Mouse (Mus musculus) midbrain, embryonic 11.5 days (tissue): ENCODE measurements around the gene Sars2. TPM values are rescaled to one million over a fixed set of nuclear protein-coding genes. Genes with fewer than 3 reads are reported as not detected.
"Not testable (repeated sequence)": the region's sequence is repeated elsewhere in the genome, so short reads cannot be mapped to it uniquely, and the experiment has no call there.

Source experiments
- ATAC-seq: fragments of 200-750 bp; cut with Nextera tagmentation; 2 replicates; pipeline ENCODE4 v1.8.0; 2017; ENCODE audit warnings: moderate TSS enrichment, moderate library complexity; ENCODE audit not compliant: low FRiP score
- DNase-seq: peaks from one replicate; pipeline ENCODE4 v3.0.0; 2015; ENCODE audit warnings: low spot score; ENCODE audit errors: missing footprints
- H3K27ac ChIP-seq: fragments of 300-500 bp; sonication (generic); 2 replicates; pipeline ENCODE4 v1.5.1; 2014; ENCODE audit warnings: low read depth, low read length
- H3K27me3 ChIP-seq: fragments of 300-500 bp; sonication (generic); 2 replicates; pipeline ENCODE4 v1.6.1; 2014; ENCODE audit warnings: mild to moderate bottlenecking, low read length, moderate library complexity, mixed read lengths; ENCODE audit not compliant: control insufficient read depth, insufficient read depth
- H3K36me3 ChIP-seq: fragments of 300-500 bp; sonication (generic); 2 replicates; pipeline ENCODE4 v1.6.1; 2014; ENCODE audit warnings: mild to moderate bottlenecking, low read length, moderate library complexity, mixed read lengths; ENCODE audit not compliant: control insufficient read depth, insufficient read depth
- H3K4me1 ChIP-seq: fragments of 300-500 bp; sonication (generic); 2 replicates; pipeline ENCODE4 v1.6.1; 2014; ENCODE audit warnings: low read length; ENCODE audit not compliant: control insufficient read depth, insufficient read depth
- H3K4me2 ChIP-seq: fragments of 300-500 bp; sonication (generic); 2 replicates; pipeline ENCODE4 v1.6.1; 2014; ENCODE audit warnings: mild to moderate bottlenecking, moderate library complexity
- H3K4me3 ChIP-seq: fragments of 300-500 bp; sonication (generic); 2 replicates; pipeline ENCODE4 v1.5.1; 2014; ENCODE audit warnings: low read depth, low read length
- H3K9ac ChIP-seq: fragments of 300-500 bp; sonication (generic); 2 replicates; pipeline ENCODE4 v1.6.1; 2014; ENCODE audit warnings: low read length
- H3K9me3 ChIP-seq: fragments of 300-500 bp; sonication (generic); 2 replicates; pipeline ENCODE4 v1.6.1; 2016; ENCODE audit warnings: low read length; ENCODE audit not compliant: control insufficient read depth
- WGBS: fragments of 180-500 bp; shearing (Covaris S2); extraction: QIAGEN DNeasy Blood & Tissue Kit; methylation state at CpG from one replicate; pipeline ENCODE4 v1.1.7; 2014; 5-methylcytosine and 5-hydroxymethylcytosine counted together
- polyA plus RNA-seq: library from polyadenylated mRNA; unstranded; fragments of >200 nt; fragmentation: Nextera tagmentation; extraction: Ambion mirVana; gene quantifications from 2 replicates; pipeline ENCODE4 v1.2.1, GENCODE M21; 2014

Gene Sars2
- polyA plus RNA-seq = 25.9 and 27.7 TPM in 2 replicates

GRCm38 (mm10) chr7:28741709-28742438 lies at the start of gene Sars2, which contains the start of gene Mrps12:
Gene Sars2 (plus strand): TSS chr7:28741992.
Gene Mrps12 (minus strand): TSS chr7:28741820.
- 0% methylated on average over 39 of the region's 39 CpGs for WGBS
- H3K36me3 ChIP-seq = peaks cover 5% of the 10 kb centered on the region; the same call in 1 of the 2 replicates

GRCm38 (mm10) chr7:28692545-28693320 lies 49.1 kb upstream of the Sars2 start, which contains the start of gene Fbxo27:
Gene Fbxo27 (plus strand): TSS chr7:28692849.
- 22% methylated on average over 30 of the region's 30 CpGs for WGBS
- ATAC-seq = peak; percentile 60
- Histone ChIP-seq H3K36me3 (no peaks in the 10 kb centered on the region), H3K27ac (no peak within 1 kb of the TSS), H3K4me2 (peak within 1 kb of the TSS; percentile 87), H3K4me3 (peak within 1 kb of the TSS; percentile 45), H3K9me3 (no peaks in the 10 kb centered on the region), H3K27me3 (peaks cover 13% of the 10 kb centered on the region), H3K9ac (peak within 1 kb of the TSS; percentile 56), H3K4me1 (peaks cover 11% of the 10 kb centered on the region)
- DNase-seq = peak; percentile 85

More at GRCm38 (mm10) chr7:28741709-28742438, at the start of gene Sars2, which contains the start of gene Mrps12:
- peaks cover 10% of the 10 kb centered on the region for H3K4me1 ChIP-seq
- no peaks in the 10 kb centered on the region for H3K27me3 ChIP-seq
- no peaks in the 10 kb centered on the region for H3K9me3 ChIP-seq
- H3K9ac ChIP-seq = peak within 1 kb of the TSS; percentile 73
- ATAC-seq (peak; percentile 99), DNase-seq (peak; percentile 99)
- H3K4me2 ChIP-seq = peak within 1 kb of the TSS; percentile 84
- H3K27ac ChIP-seq = peak within 1 kb of the TSS; percentile 22; the same call in 1 of the 2 replicates
- peak within 1 kb of the TSS; percentile 50 for H3K4me3 ChIP-seq

GRCm38 (mm10) chr7:28693321-28693966 lies 48.3 kb upstream of the Sars2 start:
- Histone ChIP-seq H3K4me3 (peak overlapping the region; percentile 45), H3K4me1 (peaks cover 11% of the 10 kb centered on the region), H3K27me3 (peaks cover 13% of the 10 kb centered on the region), H3K36me3 (no peaks in the 10 kb centered on the region), H3K9ac (peak overlapping the region; percentile 56), H3K9me3 (no peaks in the 10 kb centered on the region), H3K27ac (no peak overlapping the region), H3K4me2 (peak overlapping the region; percentile 87)
- WGBS = 1% methylated on average over 38 of the region's 38 CpGs
- peak; percentile 93 for DNase-seq
- ATAC-seq = peak; percentile 85

GRCm38 (mm10) chr7:28694423-28694822 lies 47.4 kb upstream of the Sars2 start:
- peak; percentile 85 for DNase-seq
- peaks cover 13% of the 10 kb centered on the region for H3K27me3 ChIP-seq
- peaks cover 11% of the 10 kb centered on the region for H3K4me1 ChIP-seq
- H3K27ac ChIP-seq = no peak overlapping the region
- WGBS = 6% methylated on average over 14 of the region's 14 CpGs
- H3K9ac ChIP-seq = no peak overlapping the region
- no peak overlapping the region for H3K4me3 ChIP-seq
- 0 out of 2 replicates have a peak overlapping the region, but pooled peaks have one; percentile 6 for H3K4me2 ChIP-seq
- H3K9me3 ChIP-seq = no peaks in the 10 kb centered on the region
- ATAC-seq = no peak
- no peaks in the 10 kb centered on the region for H3K36me3 ChIP-seq

- H3K4me2 ChIP-seq = no peak overlapping the region
Observed at GRCm38 (mm10) chr7:28694966-28695511, 46.8 kb upstream of the Sars2 start.

GRCm38 (mm10) chr7:28697277-28697676 lies 44.5 kb upstream of the Sars2 start:
- WGBS = 89% methylated on average over 11 of the region's 11 CpGs

More at GRCm38 (mm10) chr7:28694966-28695511, 46.8 kb upstream of the Sars2 start:
- WGBS = 65% methylated on average over 8 of the region's 8 CpGs
- Histone ChIP-seq H3K9me3 (no peaks in the 10 kb centered on the region), H3K9ac (no peak overlapping the region), H3K27me3 (peaks cover 13% of the 10 kb centered on the region), H3K36me3 (no peaks in the 10 kb centered on the region), H3K4me1 (peaks cover 11% of the 10 kb centered on the region), H3K4me3 (no peak overlapping the region), H3K27ac (no peak overlapping the region)
- ATAC-seq (no peak), DNase-seq (no peak)

GRCm38 (mm10) chr7:28700269-28700668 lies 41.5 kb upstream of the Sars2 start:
- DNase-seq (no peak), ATAC-seq (no peak)
- Histone ChIP-seq H3K4me3 (no peak overlapping the region), H3K4me2 (no peak overlapping the region), H3K9me3 (no peaks in the 10 kb centered on the region), H3K9ac (no peak overlapping the region), H3K27ac (no peak overlapping the region), H3K36me3 (no peaks in the 10 kb centered on the region), H3K27me3 (no peaks in the 10 kb centered on the region), H3K4me1 (no peaks in the 10 kb centered on the region)
- 95% methylated on average over 4 of the region's 4 CpGs for WGBS

More at GRCm38 (mm10) chr7:28697277-28697676, 44.5 kb upstream of the Sars2 start:
- Histone ChIP-seq H3K4me3 (no peak overlapping the region), H3K27me3 (peaks cover 13% of the 10 kb centered on the region), H3K4me1 (peaks cover 11% of the 10 kb centered on the region), H3K9ac (no peak overlapping the region), H3K4me2 (no peak overlapping the region), H3K27ac (no peak overlapping the region), H3K36me3 (no peaks in the 10 kb centered on the region), H3K9me3 (no peaks in the 10 kb centered on the region)
- ATAC-seq (no peak), DNase-seq (no peak)

- H3K36me3 ChIP-seq, H3K9ac ChIP-seq, ATAC-seq, DNase-seq, H3K4me1 ChIP-seq, H3K9me3 ChIP-seq, H3K27me3 ChIP-seq, H3K4me3 ChIP-seq, H3K27ac ChIP-seq, H3K4me2 ChIP-seq: not testable (repeated sequence)
- 92% methylated on average over 12 of the region's 12 CpGs for WGBS
Observed at GRCm38 (mm10) chr7:28701306-28701705, 40.5 kb upstream of the Sars2 start.
